Mouse (Mus musculus): ENCODE measurements around the gene Mroh2a.

DNA sequence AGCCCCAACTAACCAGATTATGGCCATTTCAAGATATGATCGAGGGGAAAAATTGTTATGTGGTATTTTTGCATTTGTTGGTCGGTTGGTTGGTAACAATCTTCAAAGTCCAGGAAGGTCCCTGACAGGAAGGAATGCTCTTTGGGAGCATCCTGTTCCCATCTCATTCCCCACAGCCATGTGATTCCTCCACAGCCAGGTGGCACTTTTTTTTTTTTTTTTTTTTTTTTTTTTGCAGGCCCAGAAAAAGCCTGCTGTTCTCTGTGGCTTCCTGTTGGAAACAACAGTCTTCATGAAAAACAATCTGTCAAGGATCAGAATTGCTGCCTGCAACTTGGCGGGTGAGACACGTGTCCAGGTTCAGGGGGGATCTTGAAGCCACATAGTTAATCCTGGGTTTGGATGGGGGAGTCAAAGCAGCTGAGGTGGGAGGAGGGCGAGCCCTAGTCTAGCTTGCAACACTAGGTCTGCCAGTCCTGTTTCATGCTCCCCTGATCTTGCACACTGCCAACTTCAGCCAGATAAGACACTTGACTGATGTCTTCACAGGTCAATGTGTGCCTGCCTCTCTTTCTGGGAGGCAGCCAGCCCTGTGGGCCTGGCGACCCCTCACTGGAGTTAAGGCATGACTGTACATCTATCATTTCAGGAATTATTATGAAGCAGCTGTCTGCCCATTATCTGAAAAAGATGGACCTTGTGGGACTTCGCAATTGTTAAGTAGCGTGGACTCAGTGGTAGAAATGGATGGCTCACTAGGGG, 32.3 kb downstream of the Mroh2a start:
- TF ChIP-seq CTCF (IDR thresholded peaks at IDR 0.05; ENCODE audit: extremely low read depth, insufficient read depth, low read length) (no peak), POLR2A (IDR thresholded peaks at IDR 0.05; ENCODE audit: extremely low read depth, insufficient read depth, low read length) (no peak)

All from cortical plate, adult 2 months (tissue).